Mouse (Mus musculus) brain, adult 10 weeks (tissue): ENCODE results near the gene Olfr419. TPM values are rescaled to one million over a fixed set of nuclear protein-coding genes. Genes with fewer than 3 reads are reported as not detected.

Source experiments
- polyA plus RNA-seq: library from polyadenylated mRNA; stranded (reverse); fragments of 350-450 nt; fragmentation: Illumina TruSeq; extraction: RNeasy Lipid Tissue Mini Kit (QIAGEN cat#74804); gene quantifications from one replicate; pipeline ENCODE4 v1.2.3, GENCODE M21; 2015; ENCODE audit warnings: low read depth, low replicate concordance

Olfr419 gene
- polyA plus RNA-seq: not detected

DNA sequence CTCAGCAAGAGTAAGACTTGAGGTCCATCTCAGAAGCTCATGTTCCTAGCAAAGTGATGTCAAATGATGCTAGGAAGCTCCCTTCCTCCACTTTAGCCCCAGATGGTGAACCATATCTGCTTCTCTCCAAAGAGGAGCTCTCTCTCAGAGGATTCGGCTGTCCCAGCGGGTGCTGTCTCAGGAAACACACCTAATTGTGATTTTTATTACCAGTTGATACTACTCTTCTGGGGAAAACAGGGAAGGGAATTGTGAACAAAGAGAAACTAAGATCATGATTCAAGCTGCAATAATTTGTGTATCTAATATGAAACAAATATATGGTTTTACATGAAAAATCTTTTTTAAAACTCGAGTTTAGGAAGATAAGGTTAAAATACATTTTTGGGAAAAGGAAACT, at the start of gene Olfr419:
Gene Olfr419, minus strand, starts transcription at position 101 of the 400 bp plus-strand sequence.

Other genes starting within 250 kb of the Olfr419 start
- gene Ifi205, start 220.3 kb downstream of the Olfr419 start, polyA plus RNA-seq: not detected
- gene Olfr433, start 211.4 kb downstream of the Olfr419 start, polyA plus RNA-seq: not detected
- gene Olfr432, start 202.9 kb downstream of the Olfr419 start, polyA plus RNA-seq: not detected
- gene Olfr430, start 185.5 kb downstream of the Olfr419 start, polyA plus RNA-seq: not detected
- not detected for gene Olfr429, start 167.7 kb downstream of the Olfr419 start, polyA plus RNA-seq
- gene Olfr427, start 155.2 kb downstream of the Olfr419 start, polyA plus RNA-seq: not detected
- not detected for gene Olfr231, start 130.9 kb downstream of the Olfr419 start, polyA plus RNA-seq
- gene Olfr424, start 120.5 kb downstream of the Olfr419 start, polyA plus RNA-seq: not detected
- gene Olfr420, start 96.4 kb downstream of the Olfr419 start, polyA plus RNA-seq: not detected
- gene Spta1, start 79.3 kb downstream of the Olfr419 start, polyA plus RNA-seq: not detected
- not detected for gene Mptx1, start 78.5 kb upstream of the Olfr419 start, polyA plus RNA-seq
- not detected for gene Olfr417, start 113.1 kb upstream of the Olfr419 start, polyA plus RNA-seq
- not detected for gene Olfr248, start 139.0 kb upstream of the Olfr419 start, polyA plus RNA-seq
- not detected for gene Olfr414, start 172.0 kb upstream of the Olfr419 start, polyA plus RNA-seq
- gene Olfr220, start 190.0 kb upstream of the Olfr419 start, polyA plus RNA-seq: not detected
- 28.1 TPM for gene Fmn2, start 249.8 kb upstream of the Olfr419 start, polyA plus RNA-seq